Mouse (Mus musculus) intestine, embryonic 16.5 days (tissue): Measurements from ENCODE around the gene Rnf157. TPM values are rescaled to one million over a fixed set of nuclear protein-coding genes. Genes with fewer than 3 reads are reported as not detected.

Experiments used
- ATAC-seq: fragments of 200-750 bp; cut with Nextera tagmentation; 2 replicates; pipeline ENCODE4 v1.8.0; 2017; ENCODE audit warnings: moderate TSS enrichment, moderate library complexity
- H3K27ac ChIP-seq: fragments of 300-500 bp; sonication (generic); 2 replicates; pipeline ENCODE4 v1.5.1; 2014; ENCODE audit warnings: mild to moderate bottlenecking, low read length
- H3K27me3 ChIP-seq: fragments of 300-500 bp; sonication (generic); replicated peaks from 2 replicates; pipeline ENCODE4 v1.6.1; 2014; ENCODE audit warnings: low read length, control low read depth, mixed read lengths; ENCODE audit not compliant: control insufficient read depth, insufficient read depth
- H3K36me3 ChIP-seq: fragments of 300-500 bp; sonication (generic); 2 replicates; pipeline ENCODE4 v1.6.1; 2014; ENCODE audit warnings: low read length, control low read depth; ENCODE audit not compliant: control insufficient read depth, insufficient read depth
- H3K4me1 ChIP-seq: fragments of 300-500 bp; sonication (generic); 2 replicates; pipeline ENCODE4 v1.6.1; 2014; ENCODE audit warnings: low read length, control low read depth, mixed read lengths; ENCODE audit not compliant: control insufficient read depth, insufficient read depth
- H3K4me2 ChIP-seq: fragments of 300-500 bp; sonication (generic); 2 replicates; pipeline ENCODE4 v1.6.1; 2014; ENCODE audit warnings: low read depth, low read length, control low read depth
- H3K4me3 ChIP-seq: fragments of 300-500 bp; sonication (generic); 2 replicates; pipeline ENCODE4 v1.5.1; 2014; ENCODE audit warnings: mild to moderate bottlenecking, low read length
- H3K9ac ChIP-seq: fragments of 300-500 bp; sonication (generic); 2 replicates; pipeline ENCODE4 v1.6.1; 2014; ENCODE audit warnings: low read depth, low read length
- H3K9me3 ChIP-seq: fragments of 300-500 bp; sonication (generic); 2 replicates; pipeline ENCODE4 v1.6.1; 2016; ENCODE audit warnings: low read length, control low read depth; ENCODE audit not compliant: control insufficient read depth
- WGBS: fragments of 180-500 bp; shearing (Covaris S2); extraction: QIAGEN DNeasy Blood & Tissue Kit; methylation state at CpG from one replicate; pipeline ENCODE4 v1.1.7; 2014; 5-methylcytosine and 5-hydroxymethylcytosine counted together
- polyA plus RNA-seq: library from polyadenylated mRNA; unstranded; fragments of >200 nt; fragmentation: Nextera tagmentation; extraction: Ambion mirVana; gene quantifications from 2 replicates; pipeline ENCODE4 v1.2.1, GENCODE M21; 2015

Gene Rnf157
- polyA plus RNA-seq, 1 experiment from 2014 or later, result 5.2 TPM

DNA sequence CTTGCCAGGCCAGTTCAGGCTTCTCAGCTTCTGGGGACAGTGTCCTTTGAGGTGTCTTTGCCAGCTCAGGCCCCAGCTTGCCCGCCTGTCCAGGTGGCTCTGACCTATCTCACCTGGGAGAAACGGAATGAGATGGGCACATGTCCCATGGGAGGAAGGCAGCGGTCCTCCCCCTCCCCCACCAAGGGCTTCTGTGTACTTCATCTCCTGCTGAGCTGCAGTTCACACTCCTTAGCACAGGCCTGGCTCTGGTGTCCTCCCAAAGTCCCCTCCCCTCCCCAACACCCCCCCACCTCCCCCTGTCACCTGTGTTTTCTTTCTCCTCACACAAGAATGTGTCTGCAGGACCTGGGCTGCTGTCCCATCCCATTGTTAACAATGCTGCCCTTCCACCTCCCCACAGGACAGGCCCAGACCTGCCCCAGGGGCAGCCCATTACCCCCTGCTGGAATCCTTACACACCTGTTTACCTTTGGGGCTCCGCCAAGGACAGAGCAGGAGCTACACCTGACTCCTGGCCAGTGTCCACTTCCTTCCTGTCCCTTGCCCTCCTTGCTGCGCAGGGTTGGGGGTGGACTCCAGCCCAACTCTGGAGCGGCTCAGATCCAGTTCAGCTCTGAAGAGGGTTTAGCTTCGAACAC is 85.7 kb downstream of the Rnf157 start:
- no peak for ATAC-seq

DNA sequence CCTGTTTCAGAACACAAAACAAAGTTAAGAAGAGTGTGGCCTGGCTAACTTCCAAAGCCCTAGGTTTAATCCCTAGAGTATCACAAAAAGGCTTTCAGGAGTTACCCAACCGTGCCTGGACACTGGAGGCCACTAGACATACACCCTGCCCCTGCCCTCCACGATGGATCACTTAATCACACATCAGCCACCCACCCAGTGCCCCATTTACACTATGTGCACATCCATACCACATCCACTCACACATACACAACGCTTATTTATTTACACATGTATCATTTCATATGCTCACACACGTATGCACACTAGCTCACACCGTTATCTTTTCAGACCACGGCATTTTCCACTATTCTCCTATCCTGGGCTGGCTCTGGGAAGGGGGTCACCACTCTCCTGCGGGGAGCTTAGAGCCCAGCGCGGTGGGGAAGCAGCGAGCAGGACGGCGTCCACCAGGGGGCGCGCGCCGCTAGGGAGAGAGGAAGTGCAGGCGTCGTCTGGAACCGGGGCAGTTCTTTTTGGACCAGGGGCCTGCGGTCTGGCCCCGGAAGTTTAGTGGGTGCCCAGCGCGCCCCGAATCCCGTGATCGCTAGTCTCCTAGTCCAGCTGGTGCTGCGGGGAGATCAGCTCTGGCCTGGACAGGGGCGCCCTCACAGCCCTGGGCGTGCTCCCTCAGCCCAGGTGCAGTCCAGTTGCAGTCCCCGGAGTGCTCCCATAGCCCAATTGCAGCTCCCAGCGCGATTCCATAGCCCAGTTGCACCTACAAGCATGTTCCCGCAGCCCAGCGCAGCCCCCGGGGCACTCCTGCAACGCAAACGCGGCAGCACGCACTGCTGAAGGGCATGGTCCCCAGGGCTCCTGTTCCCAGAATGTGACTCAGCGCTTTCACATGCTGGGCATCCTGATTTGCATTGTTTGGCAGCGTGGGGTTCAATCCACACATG is 93.8 kb downstream of the Rnf157 start:
- no peaks in the 10 kb centered on the region for H3K9me3 ChIP-seq
- H3K4me2 ChIP-seq, result peak overlapping the region; percentile 100
- H3K9ac ChIP-seq, result peak overlapping the region; percentile 80
- H3K27me3 ChIP-seq, result no peaks in the 10 kb centered on the region
- 2% methylated on average over 41 of the region's 41 CpGs for WGBS
- no peak overlapping the region for H3K27ac ChIP-seq
- H3K4me1 ChIP-seq, result no peaks in the 10 kb centered on the region
- peak; percentile 91 for ATAC-seq
- no peaks in the 10 kb centered on the region for H3K36me3 ChIP-seq
- H3K4me3 ChIP-seq, result peak overlapping the region; percentile 55

More for the DNA sequence above, 85.7 kb downstream of the Rnf157 start:
- Histone ChIP-seq H3K4me3 (no peak overlapping the region), H3K4me1 (peaks cover 9% of the 10 kb centered on the region), H3K36me3 (no peaks in the 10 kb centered on the region), H3K4me2 (no peak overlapping the region), H3K27me3 (no peaks in the 10 kb centered on the region), H3K9me3 (no peaks in the 10 kb centered on the region), H3K27ac (no peak overlapping the region), H3K9ac (no peak overlapping the region)
- 68% methylated on average over 7 of the region's 7 CpGs for WGBS

GRCm38 (mm10) chr11:116312359-116312758 is 100.5 kb downstream of the Rnf157 start:
- no peaks in the 10 kb centered on the region for H3K27me3 ChIP-seq
- no peak overlapping the region for H3K4me2 ChIP-seq
- H3K9me3 ChIP-seq, result no peaks in the 10 kb centered on the region
- 31% methylated on average over 8 of the region's 8 CpGs for WGBS
- H3K36me3 ChIP-seq, result no peaks in the 10 kb centered on the region
- no peaks in the 10 kb centered on the region for H3K4me1 ChIP-seq
- no peak overlapping the region for H3K27ac ChIP-seq
- peak; percentile 54; the same call in 1 of the 2 replicates for ATAC-seq
- no peak overlapping the region for H3K9ac ChIP-seq
- no peak overlapping the region for H3K4me3 ChIP-seq

- peaks cover 5% of the 10 kb centered on the region; the same call in 1 of the 2 replicates for H3K4me1 ChIP-seq
- no peak overlapping the region for H3K9ac ChIP-seq
- no peaks in the 10 kb centered on the region for H3K9me3 ChIP-seq
- no peak overlapping the region for H3K4me2 ChIP-seq
- ATAC-seq, result no peak
- no peak overlapping the region for H3K4me3 ChIP-seq
- H3K36me3 ChIP-seq, result no peaks in the 10 kb centered on the region
- H3K27ac ChIP-seq, result no peak overlapping the region
- no peaks in the 10 kb centered on the region for H3K27me3 ChIP-seq
- 42% methylated on average over 8 of the region's 8 CpGs for WGBS
Observed at GRCm38 (mm10) chr11:116311169-116311568, 101.7 kb downstream of the Rnf157 start.

DNA sequence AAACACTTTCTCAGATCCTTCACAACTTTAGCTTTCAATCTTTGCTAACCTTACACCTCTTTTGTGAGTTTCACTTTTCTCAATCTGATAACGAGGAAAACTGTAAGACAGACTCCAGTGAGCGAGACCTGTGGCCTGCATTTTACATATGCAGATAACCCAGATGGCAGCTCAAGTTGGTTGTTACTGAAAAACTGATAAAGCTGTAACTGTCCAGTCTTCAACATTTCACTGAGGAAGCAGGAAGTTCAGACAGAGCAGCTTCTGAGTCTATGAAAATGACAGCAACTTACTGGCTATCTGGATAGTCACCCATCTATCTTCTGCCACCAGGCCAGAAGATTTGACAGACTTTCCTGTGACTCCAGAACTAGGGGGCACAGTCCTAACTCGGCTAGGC is 103.2 kb downstream of the Rnf157 start:
- ATAC-seq, result no peak
- WGBS, result 74% methylated on average over 3 of the region's 3 CpGs
- Histone ChIP-seq H3K36me3 (no peaks in the 10 kb centered on the region), H3K4me2 (no peak overlapping the region), H3K4me1 (peaks cover 7% of the 10 kb centered on the region), H3K9me3 (no peaks in the 10 kb centered on the region), H3K9ac (no peak overlapping the region), H3K4me3 (no peak overlapping the region), H3K27me3 (no peaks in the 10 kb centered on the region), H3K27ac (no peak overlapping the region)

DNA sequence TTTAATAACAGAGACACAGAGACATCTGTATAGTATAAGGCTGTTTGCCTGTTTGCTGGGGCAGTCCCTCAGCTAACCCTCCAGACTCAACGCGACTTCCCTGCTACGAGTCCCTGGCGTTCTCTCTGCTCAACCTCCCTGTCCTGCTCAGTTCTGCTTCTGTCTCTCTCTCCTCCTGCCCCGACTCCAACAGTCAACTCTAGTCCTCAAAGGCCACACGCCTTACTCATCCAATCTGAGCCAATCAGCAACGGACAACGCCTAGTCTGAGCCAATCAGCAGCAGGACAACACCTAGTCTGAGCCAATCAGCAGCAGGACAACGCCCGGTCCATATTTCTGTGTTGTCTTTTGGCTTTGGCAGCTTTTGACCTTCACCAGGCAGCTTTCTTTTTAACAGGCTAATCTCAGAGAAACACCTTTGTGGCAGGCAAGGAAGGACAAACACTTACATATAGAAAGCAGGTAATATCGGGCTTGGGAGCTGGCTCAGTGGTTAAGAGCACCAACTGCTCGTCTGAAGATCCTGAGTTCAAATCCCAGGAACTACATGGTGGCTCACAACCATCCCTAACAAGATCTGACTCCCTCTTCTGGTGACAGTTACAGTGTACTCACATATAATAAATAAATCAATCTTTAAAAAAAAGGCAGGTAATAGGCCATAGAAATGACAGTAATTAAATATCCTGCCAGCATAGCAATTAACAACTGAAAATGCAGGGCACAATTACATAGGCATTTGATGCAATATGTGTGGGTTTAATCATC is 104.9 kb downstream of the Rnf157 start:
- ATAC-seq, result no peak
- Histone ChIP-seq H3K36me3 (no peaks in the 10 kb centered on the region), H3K4me2 (no peak overlapping the region), H3K27ac (no peak overlapping the region), H3K9me3 (no peaks in the 10 kb centered on the region), H3K4me1 (peaks cover 7% of the 10 kb centered on the region), H3K27me3 (no peaks in the 10 kb centered on the region), H3K4me3 (no peak overlapping the region), H3K9ac (no peak overlapping the region)
- WGBS, result 87% methylated on average over 12 of the region's 12 CpGs

DNA sequence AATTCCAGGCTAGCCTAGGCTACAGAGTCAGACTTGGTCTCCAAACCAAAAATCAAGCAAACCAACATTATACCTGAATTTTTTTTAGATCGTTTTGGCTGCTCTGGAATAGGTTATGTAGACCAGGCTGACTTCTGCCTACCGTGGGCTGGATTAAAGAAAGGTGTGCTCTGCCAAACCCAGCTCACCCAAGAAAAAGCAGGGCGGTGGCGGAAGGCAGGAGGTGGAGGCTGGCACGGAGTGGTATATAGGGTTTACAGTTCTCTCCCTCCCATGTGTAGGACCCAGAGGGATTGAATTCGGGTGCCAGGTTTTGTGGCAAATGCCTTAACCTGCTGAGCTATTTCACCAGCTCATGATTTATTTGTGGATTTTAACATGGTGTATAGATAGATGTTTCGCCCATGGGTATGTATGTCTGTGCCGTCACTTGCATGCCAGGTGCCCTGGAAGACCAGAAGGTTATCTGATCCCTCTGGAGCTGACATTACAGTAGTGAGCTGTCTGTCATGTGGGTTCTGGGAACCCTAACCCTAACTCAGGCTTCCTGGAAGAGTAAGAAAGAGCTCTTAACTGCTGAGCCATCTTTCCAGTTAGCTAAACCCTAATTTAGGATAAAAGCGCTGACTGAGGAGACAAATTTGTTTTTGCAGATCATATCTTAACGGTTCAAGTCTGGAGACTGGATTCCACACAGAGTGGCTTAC is 105.7 kb downstream of the Rnf157 start, which contains the start of gene Exoc7:
Gene Exoc7 (minus strand): TSS at position 215 of the 707 bp plus-strand sequence.
- Histone ChIP-seq H3K36me3 (no peaks in the 10 kb centered on the region; the same call in 1 of the 2 replicates), H3K9ac (peak within 1 kb of the TSS; percentile 87), H3K4me2 (peak within 1 kb of the TSS; percentile 89), H3K4me1 (peaks cover 7% of the 10 kb centered on the region), H3K4me3 (peak within 1 kb of the TSS; percentile 83), H3K9me3 (no peaks in the 10 kb centered on the region), H3K27ac (peak within 1 kb of the TSS; percentile 37), H3K27me3 (no peaks in the 10 kb centered on the region)
- WGBS, result 84% methylated on average over 10 of the region's 10 CpGs
- ATAC-seq, result peak; percentile 10; the same call in 1 of the 2 replicates

GRCm38 (mm10) chr11:116306126-116306982 is 106.5 kb downstream of the Rnf157 start:
- no peaks in the 10 kb centered on the region for H3K27me3 ChIP-seq
- no peaks in the 10 kb centered on the region for H3K9me3 ChIP-seq
- peaks cover 7% of the 10 kb centered on the region for H3K4me1 ChIP-seq
- under 1% methylated on average over 53 of the region's 53 CpGs for WGBS
- H3K9ac ChIP-seq, result peak overlapping the region; percentile 87
- H3K27ac ChIP-seq, result peak overlapping the region; percentile 37
- H3K4me3 ChIP-seq, result peak overlapping the region; percentile 83
- peak overlapping the region; percentile 89 for H3K4me2 ChIP-seq
- ATAC-seq, result peak; percentile 93
- H3K36me3 ChIP-seq, result no peaks in the 10 kb centered on the region; the same call in 1 of the 2 replicates
